Mouse (Mus musculus): ENCODE measurements around the gene Casz1. TPM values are rescaled to one million over a fixed set of nuclear protein-coding genes. Genes with fewer than 3 reads are reported as not detected.

Casz1 gene
- total RNA-seq, 2 experiments from 2014 or later = 0.88 to 1.1 TPM

DNA sequence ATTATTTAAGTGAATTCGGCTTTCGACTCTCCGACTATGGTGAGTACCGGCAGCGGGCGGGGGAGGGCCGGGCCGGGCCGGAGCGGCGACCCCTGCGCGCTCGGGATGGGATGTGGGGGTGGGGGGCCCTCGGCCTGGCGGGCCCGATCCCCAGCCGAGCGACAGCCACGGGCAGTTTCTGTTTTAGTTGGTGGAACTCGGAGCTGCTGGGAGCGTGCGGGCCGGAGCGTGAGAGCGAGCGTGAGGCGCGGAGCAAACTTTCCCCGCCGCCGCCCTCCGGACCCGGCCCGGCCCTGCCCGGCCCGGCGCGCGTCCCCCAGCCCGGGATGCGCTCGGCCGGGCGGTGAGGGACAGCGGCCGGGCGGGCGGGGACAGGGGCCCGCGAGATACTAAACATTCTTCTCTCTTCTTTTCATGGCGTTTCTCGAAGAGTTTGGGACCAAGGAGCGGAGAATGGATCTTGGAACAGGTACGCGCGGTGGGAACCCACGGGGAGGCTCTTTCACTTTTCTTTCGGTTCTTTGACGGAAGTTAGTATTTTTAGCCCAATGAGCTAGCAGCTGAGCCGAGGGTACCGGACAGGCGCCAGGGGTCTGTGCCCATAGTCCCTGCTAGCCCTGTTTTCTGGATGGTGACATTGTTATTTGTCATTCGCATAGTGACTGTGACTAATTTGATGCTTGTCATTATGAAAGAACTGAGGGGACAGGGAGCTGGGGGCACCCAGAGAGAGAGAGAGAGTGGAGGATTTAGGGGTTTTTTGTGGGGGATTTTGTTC lies 97.2 kb downstream of the Casz1 start:
- DNase-seq (ENCODE audit: low spot score in 2 of 2) = no peak

DNA sequence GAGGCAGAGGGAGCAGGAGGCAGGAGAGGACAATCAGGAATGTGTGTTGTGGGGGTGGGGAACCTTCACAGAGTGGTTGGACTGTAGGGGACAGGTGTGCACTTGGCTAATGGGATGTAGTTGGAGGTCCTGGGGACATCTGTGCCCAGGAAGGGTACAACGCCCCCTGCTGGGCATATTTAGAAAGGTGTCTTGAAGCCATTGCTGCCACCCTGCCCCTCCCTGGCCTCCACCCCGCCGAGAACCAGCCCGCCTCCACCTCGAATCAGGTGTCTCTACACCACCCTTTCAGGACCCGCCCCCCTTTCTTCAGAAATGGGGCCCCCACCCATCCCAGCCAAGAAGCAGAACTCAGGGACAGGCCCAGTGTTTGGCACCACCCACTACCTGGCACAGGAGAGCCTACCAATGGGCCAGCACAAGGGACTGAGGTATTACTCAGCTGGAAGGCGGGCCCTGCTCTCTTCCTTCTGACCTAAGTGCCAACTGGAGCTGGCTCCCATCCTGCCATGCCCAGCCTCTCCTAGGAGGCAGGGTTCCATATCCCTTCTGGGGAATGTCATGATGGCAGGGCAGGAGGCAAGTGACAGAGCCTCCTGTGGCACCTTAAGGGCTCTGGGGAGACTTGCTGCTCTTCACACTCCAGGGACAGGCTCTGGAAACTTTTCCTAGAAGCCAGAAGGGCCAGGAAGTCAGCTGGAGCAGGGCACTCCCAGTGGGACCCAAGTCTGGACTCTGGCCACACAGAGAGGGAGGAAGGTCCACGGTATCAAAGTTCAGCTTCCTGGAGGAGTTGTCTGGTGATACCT lies 98.9 kb downstream of the Casz1 start:
- DNase-seq (ENCODE audit: low spot score in 2 of 2) = no peak

GRCm38 (mm10) chr4:148905295-148905694 lies 101.1 kb downstream of the Casz1 start:
- no peak for DNase-seq (ENCODE audit: low spot score in 2 of 2)

GRCm38 (mm10) chr4:148906806-148907205 lies 102.6 kb downstream of the Casz1 start:
- DNase-seq (ENCODE audit: low spot score in 2 of 2) = no peak

DNA sequence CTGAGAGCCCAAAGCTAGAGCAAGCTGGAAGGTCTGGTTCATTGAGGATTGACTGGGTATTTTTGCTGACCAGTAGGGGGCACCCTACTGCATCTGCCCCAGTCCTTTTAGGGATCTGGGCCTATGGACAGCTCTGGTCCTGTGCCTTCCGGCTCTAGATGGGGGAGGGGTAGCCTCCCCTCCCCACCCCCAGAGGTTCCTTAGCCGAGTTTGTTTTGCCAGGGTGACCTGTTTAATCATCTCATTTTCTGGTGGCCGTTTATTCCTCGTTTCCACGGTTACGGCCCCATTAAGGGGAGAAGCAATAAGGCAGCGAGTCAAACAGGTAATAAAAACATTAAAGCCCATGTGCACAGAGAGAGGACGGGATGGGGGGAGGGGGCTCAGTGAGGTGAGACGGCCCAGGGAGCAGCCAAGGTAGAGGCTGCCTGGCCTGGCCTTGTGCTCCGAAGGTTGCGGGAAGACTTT lies 104.0 kb downstream of the Casz1 start:
- DNase-seq (ENCODE audit: low spot score in 2 of 2) = no peak

DNA sequence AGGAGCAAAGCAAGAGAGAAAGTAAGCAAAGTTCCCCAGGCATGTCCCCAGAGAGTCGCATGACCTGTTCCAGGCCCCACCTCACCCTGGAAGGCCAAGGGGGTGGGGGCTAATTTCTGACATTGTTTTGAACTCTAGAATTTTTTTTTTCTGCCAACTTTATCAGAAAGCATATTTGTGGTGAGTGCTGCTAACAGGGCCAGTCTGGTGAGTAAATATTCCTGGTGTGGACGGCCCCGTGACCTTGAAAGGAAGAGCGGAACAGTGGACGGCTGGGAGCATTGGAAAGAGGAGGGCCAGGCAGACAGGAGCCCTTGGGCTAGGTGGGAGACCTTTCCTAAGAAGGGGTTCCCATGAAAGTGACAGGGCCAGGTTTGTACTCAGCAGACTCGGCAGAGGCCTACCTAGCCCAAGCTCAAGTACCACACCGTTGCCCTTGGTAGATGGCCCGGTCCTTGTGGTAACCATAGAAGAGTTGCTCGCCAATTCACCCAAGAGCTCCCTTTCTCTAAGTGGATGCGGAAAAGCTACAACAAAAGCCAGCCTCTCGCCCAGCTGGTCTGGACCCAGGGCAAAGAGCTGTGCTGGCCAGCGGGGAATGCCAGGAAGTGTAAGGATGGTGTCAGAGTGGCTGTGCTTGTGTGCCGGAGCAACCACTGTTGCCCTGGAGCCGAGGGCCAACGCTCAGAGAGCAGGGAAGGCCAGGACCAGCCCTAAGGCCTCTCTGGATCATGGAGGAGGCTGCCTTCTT lies 104.7 kb downstream of the Casz1 start:
- DNase-seq (ENCODE audit: low spot score in 2 of 2) = no peak

GRCm38 (mm10) chr4:148909566-148909965 lies 105.3 kb downstream of the Casz1 start:
- peak in 1 of 2 experiments; percentile 30 for DNase-seq (ENCODE audit: low spot score in 2 of 2)

- DNase-seq (ENCODE audit: low spot score in 2 of 2) = no peak
These were observed 107.9 kb downstream of the Casz1 start for GRCm38 (mm10) chr4:148912134-148912533.

DNA sequence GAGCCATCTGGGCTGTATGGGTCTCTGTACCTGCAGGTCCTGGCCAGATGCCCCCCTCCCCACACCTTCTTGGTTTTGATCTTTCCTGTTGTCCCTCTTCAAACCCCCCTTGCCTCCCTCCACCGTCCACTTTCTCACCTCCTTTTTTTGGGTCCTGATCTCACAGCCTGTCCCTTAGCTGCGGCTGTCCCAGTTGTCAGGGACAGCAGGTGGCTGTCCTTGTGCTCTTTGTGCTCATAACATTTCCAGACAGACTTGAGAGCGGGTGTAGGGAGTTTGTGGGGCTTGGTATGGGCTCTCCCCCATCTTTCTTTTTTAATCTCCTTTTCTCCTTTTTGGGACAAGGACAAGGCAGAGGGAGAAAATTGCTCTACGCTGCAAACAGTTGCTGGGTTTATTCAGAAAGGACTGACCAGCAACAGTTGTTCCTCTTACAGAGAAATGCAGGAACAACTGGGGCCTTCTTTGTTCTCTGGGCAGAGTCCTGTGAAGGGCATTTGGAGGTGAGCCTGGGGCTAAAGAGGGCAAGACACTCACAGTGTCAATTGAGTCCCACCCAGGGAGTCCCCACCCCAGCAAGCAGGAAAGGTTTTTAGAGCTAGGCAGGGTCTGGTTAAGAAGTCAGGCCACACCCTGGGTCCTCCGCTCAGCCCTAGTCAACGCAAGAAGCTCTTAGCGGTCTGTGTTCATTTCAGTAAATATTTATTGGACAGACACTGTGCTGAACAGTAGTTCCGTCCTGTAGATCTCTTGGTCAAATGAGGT lies 108.8 kb downstream of the Casz1 start:
- DNase-seq (ENCODE audit: low spot score in 2 of 2) = no peak

DNA sequence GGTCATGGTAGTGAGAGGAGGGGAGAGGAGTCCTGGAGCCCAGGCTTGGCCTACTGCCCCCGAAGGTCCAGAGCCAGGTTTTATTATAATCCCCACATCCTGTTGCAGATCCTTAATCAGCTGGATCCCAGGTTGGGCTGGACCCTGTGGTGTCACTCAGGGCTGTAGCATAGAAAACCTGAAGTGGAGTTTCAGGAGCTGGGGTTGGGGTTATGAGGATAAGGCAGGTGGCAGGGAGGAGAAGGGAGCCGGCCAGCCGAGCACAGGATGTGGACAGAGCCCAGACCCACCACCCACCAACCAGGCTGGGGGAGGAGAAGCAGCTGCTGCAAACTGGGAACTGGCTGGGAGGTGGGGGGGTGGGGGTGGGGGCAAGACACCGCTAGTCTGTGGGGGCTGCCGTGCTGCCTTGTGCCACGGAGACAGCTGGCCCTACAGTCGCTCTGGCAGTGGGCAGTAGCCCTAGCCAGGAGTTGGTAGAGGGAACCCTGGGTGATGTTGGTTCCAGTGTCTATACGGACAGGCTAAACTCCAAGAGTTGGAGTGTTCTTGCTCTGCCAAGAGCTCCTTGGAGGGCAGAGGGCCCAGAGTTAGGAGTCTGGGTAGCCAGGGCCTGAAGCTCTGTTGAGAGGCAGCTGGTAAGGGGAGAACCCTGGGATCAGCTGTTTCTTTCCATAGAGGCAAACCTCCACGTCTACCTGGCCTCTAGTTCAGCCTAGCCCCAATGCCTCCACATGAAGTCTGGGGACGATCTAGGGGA lies 110.8 kb downstream of the Casz1 start:
- peak in 1 of 2 experiments; percentile 22 for DNase-seq (ENCODE audit: low spot score in 2 of 2)

GRCm38 (mm10) chr4:148915849-148916248 lies 111.6 kb downstream of the Casz1 start:
- no peak for DNase-seq (ENCODE audit: low spot score in 2 of 2)

GRCm38 (mm10) chr4:148918707-148919447 lies 114.6 kb downstream of the Casz1 start:
- no peak for DNase-seq (ENCODE audit: low spot score in 2 of 2)

DNA sequence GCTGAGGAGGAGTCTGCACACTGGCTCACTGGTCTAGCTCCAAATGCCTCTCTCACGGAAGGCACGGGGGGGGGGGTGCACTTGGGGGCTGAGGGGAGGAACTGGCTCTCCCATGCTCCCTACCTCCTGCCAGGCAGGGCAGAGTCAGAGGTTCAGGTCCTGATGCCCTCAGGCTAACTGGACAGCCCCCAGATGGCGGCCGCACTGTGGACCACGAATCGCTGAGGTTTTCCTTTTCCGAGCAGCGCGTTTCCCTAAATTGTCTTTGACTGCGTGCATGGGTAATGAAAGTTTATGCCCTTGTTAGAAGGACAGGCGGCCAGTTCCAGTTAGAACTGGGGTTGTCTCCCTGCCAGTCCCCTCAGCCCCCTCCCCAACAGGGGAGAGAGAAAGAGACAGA lies 116.4 kb downstream of the Casz1 start:
- DNase-seq (ENCODE audit: low spot score in 2 of 2) = no peak

DNA sequence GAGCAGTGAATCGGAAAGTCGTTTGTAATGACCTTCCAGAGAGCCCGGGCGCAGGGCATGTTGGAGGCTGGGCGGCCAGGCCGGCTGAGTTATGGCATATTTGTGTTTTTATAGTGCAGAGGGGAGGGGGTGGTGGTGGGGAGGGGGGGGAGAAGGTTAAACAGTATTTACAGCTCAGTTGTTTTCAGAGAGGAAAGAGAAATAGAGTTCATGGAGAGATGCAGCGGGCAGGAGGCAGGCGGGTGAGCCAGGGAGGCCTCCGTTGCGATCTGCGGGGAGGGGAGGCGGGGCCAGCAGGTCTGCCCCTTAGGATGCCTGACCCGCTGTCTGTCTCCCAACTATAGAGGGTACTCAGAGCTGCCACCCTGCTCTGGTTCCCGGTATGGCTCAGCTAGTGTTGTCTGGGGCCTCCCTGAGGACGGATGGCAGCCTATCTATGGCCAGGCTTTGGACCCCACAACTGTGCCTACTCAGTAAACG lies 118.0 kb downstream of the Casz1 start:
- DNase-seq (ENCODE audit: low spot score in 2 of 2) = no peak

DNA sequence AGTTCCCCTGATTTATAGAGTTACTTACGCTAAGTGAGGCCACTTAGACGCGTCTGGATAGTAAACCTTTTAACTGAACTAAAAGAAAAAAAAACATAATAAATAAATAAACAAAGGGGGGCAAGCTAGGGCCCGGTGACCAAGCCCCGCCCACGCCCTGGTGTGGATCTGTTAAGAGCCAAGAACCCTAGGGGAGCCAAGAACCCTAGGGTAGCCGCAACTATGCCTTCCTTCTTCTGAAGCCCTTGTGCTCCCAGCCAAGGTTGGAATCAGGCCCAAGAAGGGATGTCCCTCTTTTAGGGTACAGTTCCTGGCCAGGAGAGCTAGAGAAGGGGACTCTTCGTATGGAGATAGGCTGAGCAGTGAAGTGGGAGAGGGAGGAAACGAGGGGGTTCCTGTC lies 119.2 kb downstream of the Casz1 start:
- DNase-seq (ENCODE audit: low spot score in 2 of 2) = no peak

- DNase-seq (ENCODE audit: low spot score in 2 of 2) = no peak
These were observed 119.7 kb downstream of the Casz1 start for GRCm38 (mm10) chr4:148923976-148924375.

DNA sequence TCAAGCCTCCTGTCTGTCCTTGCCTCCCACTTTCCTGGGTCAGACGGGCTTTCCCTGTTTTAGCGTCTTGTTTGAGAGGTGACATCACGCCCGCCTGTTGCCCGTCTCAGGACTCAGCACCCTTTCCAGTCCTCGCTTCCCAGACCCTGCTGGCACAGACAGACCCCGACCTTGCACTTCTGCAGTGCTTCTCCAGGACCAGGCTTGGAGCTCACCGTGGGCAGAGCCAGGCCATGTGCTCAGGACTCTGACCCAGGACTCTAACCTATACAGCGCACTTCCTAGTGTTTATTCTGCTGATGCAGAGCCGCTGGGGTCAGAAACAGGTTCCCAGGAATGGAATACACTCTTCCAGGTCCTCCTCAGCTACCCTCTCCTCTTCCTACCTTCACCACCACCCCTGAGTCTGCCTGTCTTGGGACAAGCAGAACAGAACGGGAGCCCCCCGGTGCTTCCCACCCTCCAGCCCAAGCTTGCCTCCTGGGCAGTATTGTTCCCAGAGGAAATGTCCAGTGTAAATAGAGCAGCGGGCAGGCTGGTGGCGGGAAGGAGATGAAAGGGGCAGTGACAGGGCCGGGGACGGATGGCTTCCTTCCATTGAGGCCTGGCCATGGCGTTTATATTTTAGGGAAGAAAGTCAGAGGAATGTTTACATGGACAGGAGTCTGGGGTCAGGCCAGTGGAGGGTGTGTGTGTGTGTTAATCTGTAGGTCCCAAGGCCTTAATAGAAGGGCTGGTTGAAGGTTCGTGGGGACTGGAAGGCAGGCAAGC lies 121.5 kb downstream of the Casz1 start:
- no peak for DNase-seq (ENCODE audit: low spot score in 2 of 2)

DNA sequence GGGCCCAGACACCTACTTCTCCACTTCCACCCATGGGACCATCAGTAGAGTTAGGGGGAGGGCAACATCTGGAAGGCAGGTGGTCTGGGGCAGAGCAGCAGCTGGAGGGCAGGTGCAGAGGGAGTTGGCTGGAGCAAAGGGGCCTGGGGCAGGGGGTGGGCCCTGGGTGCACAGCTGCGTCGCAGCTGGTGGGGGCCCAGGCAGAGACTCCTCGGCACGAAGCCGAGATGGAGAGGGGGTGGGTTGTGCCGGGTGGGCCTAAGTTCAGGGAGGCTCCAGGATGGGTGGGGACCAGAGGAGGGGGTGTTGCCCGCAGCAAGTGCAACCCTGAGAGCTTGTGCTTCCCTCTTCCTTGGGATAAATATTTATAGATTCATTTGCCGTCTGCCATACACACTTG lies 122.2 kb downstream of the Casz1 start:
- DNase-seq (ENCODE audit: low spot score in 2 of 2) = no peak
